Mouse (Mus musculus) MEL (cell line): ENCODE measurements around the gene Afdn.

Source experiments
- BHLHE40 ChIP-seq: IDR thresholded peaks from 2 replicates; pipeline ENCODE4 v1.6.1; 2012; ENCODE audit warnings: low read depth, mild to moderate bottlenecking, inconsistent platforms, low read length, improper control_type of control experiment, borderline replicate concordance
- EP300 ChIP-seq, 2 experiments: IDR thresholded peaks; 2 replicates each; pipeline ENCODE4 v1.6.1; 2011; ENCODE audit warnings: improper control_type of control experiment in 2 of 2, low read length in 2 of 2, low read depth in 1 of 2, mild to moderate bottlenecking in 1 of 2
- MAX ChIP-seq: IDR thresholded peaks from 2 replicates; pipeline ENCODE4 v1.6.1; 2011; ENCODE audit warnings: low read length, improper control_type of control experiment
- MXI1 ChIP-seq: IDR thresholded peaks from 2 replicates; pipeline ENCODE4 v1.6.1; 2011; ENCODE audit warnings: mild to moderate bottlenecking, low read depth, low read length, improper control_type of control experiment
- RCOR1 ChIP-seq: IDR thresholded peaks from 2 replicates; pipeline ENCODE4 v1.6.1; 2012; ENCODE audit warnings: low read depth, mild to moderate bottlenecking, inconsistent platforms, low read length, improper control_type of control experiment
- SMC3 ChIP-seq: IDR thresholded peaks from 2 replicates; pipeline ENCODE4 v1.6.1; 2011; ENCODE audit warnings: low read depth, low read length, improper control_type of control experiment
- UBTF ChIP-seq: IDR thresholded peaks from 2 replicates; pipeline ENCODE4 v1.6.1; 2012; ENCODE audit warnings: low read depth, mild to moderate bottlenecking, inconsistent platforms, low read length, improper control_type of control experiment, moderate library complexity, borderline replicate concordance; ENCODE audit not compliant: insufficient read depth
- USF1 ChIP-seq: IDR thresholded peaks from 2 replicates; pipeline ENCODE4 v1.6.1; 2014; ENCODE audit warnings: low read depth, mild to moderate bottlenecking, inconsistent platforms, low read length, improper control_type of control experiment, moderate library complexity

DNA sequence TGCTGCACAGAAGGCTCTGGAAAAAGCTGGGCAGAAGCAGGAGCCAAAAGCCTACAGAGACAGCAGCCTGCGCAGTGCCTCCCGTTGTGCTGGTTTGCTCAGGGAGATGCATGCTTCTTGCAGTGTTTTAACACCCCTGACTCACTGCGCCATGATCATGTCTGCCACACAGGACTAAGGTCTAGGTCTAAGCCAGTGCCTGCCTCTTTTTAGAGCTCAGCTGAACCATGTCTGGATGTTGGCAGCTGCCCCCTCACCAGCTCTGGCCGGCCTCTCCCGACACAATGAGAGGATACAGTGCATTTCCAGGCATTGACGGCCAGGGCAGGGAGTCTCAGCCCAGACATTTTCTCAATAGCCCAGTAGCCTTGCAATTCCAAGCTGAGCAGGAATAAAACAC, 23.0 kb upstream of the Afdn start:
- no peak for TF ChIP-seq RCOR1
- TF ChIP-seq USF1, result no peak
- no peak for TF ChIP-seq UBTF
- no peak for TF ChIP-seq MXI1
- no peak for TF ChIP-seq BHLHE40
- no peak for TF ChIP-seq SMC3
- no peak for TF ChIP-seq EP300 (IDR thresholded peaks at IDR 0.05; ENCODE audit: low read depth in 1 of 2, low read length in 2 of 2)
- TF ChIP-seq MAX, result no peak
